Mouse (Mus musculus): ENCODE data around the gene Olfr1029. TPM values are rescaled to one million over a fixed set of nuclear protein-coding genes. Genes with fewer than 3 reads are reported as not detected.
"Not testable (repeated sequence)": the region's sequence is repeated elsewhere in the genome, so short reads cannot be mapped to it uniquely, and the experiment has no call there.

Olfr1029 gene
- not detected for total RNA-seq (2021)

DNA sequence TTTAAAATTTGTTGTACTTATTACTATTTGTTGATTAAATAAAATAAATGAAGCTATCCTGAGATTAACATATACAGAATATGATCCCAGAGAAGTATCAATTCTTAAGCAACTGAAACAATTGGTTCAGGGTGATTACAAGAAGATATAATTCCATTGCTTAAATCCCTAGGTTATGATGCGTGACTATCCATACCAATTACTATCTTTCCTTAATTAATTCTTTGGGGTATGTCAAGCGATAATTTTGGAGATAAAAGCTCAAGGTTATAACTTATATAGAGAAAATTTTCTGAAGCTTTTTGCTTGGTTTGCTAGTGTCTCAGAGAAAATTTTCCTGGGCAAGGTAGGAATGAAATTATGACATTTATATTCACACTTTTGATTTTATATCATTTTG is at the start of gene Olfr1029:
Gene Olfr1029, plus strand, starts transcription at position 301 of the 400 bp plus-strand sequence.
- DNase-seq (ENCODE audit: low spot score in 2 of 2), result no peak
- intact Hi-C loops (cut with DNase I), result no loop called here

DNA sequence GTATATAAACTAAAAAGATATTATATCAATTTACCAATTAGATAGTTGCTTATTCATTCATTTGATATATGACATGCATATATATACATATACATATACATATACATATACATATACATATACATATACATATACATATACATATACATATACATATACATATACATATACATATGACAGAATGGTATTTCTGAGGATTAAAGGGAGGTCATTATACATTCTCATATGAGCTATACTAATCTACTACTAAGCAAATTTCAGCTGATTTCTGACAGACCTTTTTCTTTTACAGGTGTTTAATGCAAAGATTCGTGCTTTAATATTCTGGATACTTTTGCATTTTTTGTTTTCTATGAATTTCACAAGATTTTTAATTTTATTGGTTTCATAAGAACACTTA is 23.6 kb upstream of the Olfr1029 start, which contains the start of gene Olfr1028:
Gene Olfr1028, plus strand, starts transcription at position 301 of the 400 bp plus-strand sequence.
- intact Hi-C loops (cut with DNase I), result no loop called here
- no peak for DNase-seq (ENCODE audit: low spot score in 2 of 2)

DNA sequence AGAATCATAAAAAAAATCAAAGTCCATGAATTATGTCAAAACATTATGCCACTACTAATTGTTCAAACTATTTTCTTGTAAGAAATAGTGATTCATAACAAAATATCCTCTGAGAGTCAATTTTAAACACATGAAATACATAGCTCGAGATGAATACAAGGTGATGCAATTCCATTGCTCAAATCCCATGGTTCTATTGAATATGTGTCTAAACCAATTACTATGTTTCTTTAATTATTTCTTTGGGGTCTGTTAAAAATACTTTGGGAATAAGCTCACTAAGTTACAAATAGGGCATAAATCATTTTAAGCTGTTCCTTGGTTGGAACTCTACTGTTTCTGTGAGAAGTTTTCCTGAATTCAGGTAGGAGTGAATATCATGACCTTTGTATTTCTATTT is 5.3 kb downstream of the Olfr1029 start, which contains the start of gene Olfr1030:
Gene Olfr1030, plus strand, starts transcription at position 301 of the 400 bp plus-strand sequence.
- intact Hi-C loops (cut with DNase I), result no loop called here
- no peak for DNase-seq (ENCODE audit: low spot score in 2 of 2)

DNA sequence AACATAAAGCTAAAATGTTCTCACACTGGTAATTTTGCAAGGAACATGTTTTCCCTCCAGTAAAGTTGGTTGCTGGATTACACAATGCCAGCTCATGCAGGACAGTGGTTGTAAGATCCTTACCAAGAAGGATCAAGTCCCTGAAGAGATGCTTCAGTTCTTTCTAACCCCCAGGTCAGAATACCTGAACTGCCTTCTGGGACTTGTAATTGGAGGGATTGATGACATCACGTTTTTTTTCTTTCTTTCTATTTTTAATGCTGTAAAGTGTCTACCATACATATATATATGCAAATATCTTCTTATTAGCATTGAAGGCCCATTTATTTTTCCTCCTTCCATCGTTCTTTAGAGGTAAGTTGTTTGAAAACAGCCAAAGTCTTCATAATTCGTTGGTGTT is 16.3 kb downstream of the Olfr1029 start, which contains the start of gene Olfr1031:
Gene Olfr1031, plus strand, starts transcription at position 301 of the 400 bp plus-strand sequence.
- DNase-seq (ENCODE audit: low spot score in 2 of 2), result no peak
- intact Hi-C loops (cut with DNase I), result no loop called here

DNA sequence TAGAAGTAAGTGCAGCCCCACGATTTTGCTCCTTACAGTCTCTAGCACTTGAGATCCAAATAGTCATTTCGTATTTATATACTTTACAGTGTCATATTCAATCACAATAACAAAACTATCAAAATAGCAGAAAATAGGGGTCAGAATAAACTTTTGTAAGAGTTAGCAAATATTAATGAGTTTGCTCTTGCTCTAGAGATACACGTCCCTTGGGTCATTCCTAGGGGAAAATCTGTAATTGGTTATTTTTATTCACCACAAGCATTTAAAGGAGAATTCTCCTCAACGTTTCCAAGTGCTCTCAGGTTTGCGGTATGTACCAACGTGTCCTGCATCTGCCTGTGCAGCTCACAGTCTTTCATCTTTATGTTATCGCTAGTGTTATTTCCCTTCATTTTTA is 31.5 kb downstream of the Olfr1029 start, which contains the start of gene Olfr1032:
Gene Olfr1032, plus strand, starts transcription at position 301 of the 400 bp plus-strand sequence.
- intact Hi-C loops (cut with DNase I), result no loop called here
- no peak for DNase-seq (ENCODE audit: low spot score in 2 of 2)

DNA sequence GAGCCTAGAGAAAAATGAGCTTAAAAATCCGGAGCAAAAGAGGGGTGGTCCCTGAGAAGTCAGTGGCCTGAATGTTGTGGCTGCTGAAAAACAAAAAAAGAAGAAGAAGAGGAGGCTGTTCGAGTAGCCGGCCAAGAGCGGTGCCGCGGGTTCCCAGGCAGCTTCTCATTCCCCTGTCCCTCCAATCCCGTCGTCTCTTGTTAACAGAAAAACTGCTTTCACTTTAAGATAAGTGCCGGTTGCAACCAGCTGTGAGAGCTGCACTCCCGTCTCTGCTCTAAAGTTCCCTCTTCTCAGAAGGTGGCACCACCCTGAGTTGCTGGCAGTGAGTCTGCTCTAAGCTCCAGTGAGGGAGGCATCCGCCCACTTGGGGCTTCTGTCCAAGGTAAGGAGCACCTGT is 46.7 kb downstream of the Olfr1029 start, which contains the start of gene Olfr1033:
Gene Olfr1033, plus strand, starts transcription at position 228 of the 400 bp plus-strand sequence.
- intact Hi-C loops (cut with DNase I), result not testable (repeated sequence)
- peak in 1 of 2 experiments; percentile 1 for DNase-seq (ENCODE audit: low spot score in 2 of 2)

DNA sequence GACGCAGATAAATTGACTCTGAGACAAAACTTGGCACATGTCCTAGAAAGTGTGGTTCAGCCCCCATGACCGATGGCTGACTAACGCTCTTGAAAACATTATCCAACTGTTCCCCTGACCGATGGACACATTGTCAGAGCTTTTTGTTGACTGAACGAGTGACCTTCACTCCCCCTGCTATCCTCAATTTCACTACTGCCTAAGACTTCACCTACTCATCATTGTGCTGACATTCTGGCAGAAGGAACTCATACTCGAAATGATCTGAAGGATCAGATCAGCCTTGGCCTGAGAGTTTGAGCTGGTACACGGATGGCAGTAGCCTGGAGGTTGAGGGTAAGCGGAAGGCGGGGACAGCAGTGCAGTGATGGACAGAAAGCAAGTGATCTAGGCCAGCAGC is 47.8 kb downstream of the Olfr1029 start:
- DNase-seq (ENCODE audit: low spot score in 2 of 2); intact Hi-C loops (cut with DNase I): not testable (repeated sequence)

Other genes starting within 250 kb of the Olfr1029 start
- not detected for gene Olfr1012, start 211.1 kb upstream of the Olfr1029 start, total RNA-seq (2021)
- not detected for gene Olfr1013, start 206.8 kb upstream of the Olfr1029 start, total RNA-seq (2021)
- not detected for gene Olfr1014, start 201.2 kb upstream of the Olfr1029 start, total RNA-seq (2021)
- gene Olfr1015, start 191.9 kb upstream of the Olfr1029 start, total RNA-seq (2021), result not detected
- gene Olfr1016, start 171.4 kb upstream of the Olfr1029 start, total RNA-seq (2021), result not detected
- not detected for gene Olfr1018, start 155.4 kb upstream of the Olfr1029 start, total RNA-seq (2021)
- not detected for gene Olfr1019, start 128.4 kb upstream of the Olfr1029 start, total RNA-seq (2021)
- gene Olfr1020, start 126.9 kb upstream of the Olfr1029 start, total RNA-seq (2021), result not detected
- gene Olfr1022, start 105.3 kb upstream of the Olfr1029 start, total RNA-seq (2021), result not detected
- gene Olfr1023, start 88.3 kb upstream of the Olfr1029 start, total RNA-seq (2021), result not detected
- not detected for gene Olfr1024, start 68.8 kb upstream of the Olfr1029 start, total RNA-seq (2021)
- not detected for gene Olfr1025-ps1, start 58.7 kb upstream of the Olfr1029 start, total RNA-seq (2021)
- gene Olfr1026, start 52.3 kb upstream of the Olfr1029 start, total RNA-seq (2021), result not detected
- not detected for gene Olfr1028, start 23.5 kb upstream of the Olfr1029 start, total RNA-seq (2021)
- not detected for gene Olfr1030, start 5.4 kb downstream of the Olfr1029 start, total RNA-seq (2021)
- not detected for gene Olfr1031, start 16.4 kb downstream of the Olfr1029 start, total RNA-seq (2021)
- gene Olfr1032, start 31.6 kb downstream of the Olfr1029 start, total RNA-seq (2021), result not detected
- gene Olfr1033, start 46.7 kb downstream of the Olfr1029 start, total RNA-seq (2021), result not detected
- not detected for gene Olfr1034, start 72.0 kb downstream of the Olfr1029 start, total RNA-seq (2021)
- not detected for gene Olfr1036, start 100.1 kb downstream of the Olfr1029 start, total RNA-seq (2021)
- not detected for gene Olfr1037, start 113.5 kb downstream of the Olfr1029 start, total RNA-seq (2021)
- gene Olfr1039, start 162.0 kb downstream of the Olfr1029 start, total RNA-seq (2021), result not detected
- not detected for gene Olfr1040, start 172.8 kb downstream of the Olfr1029 start, total RNA-seq (2021)
- gene Olfr1042, start 187.9 kb downstream of the Olfr1029 start, total RNA-seq (2021), result not detected
- not detected for gene Olfr1043, start 193.6 kb downstream of the Olfr1029 start, total RNA-seq (2021)
- gene Olfr1044, start 203.9 kb downstream of the Olfr1029 start, total RNA-seq (2021), result not detected
- not detected for gene Olfr52, start 211.8 kb downstream of the Olfr1029 start, total RNA-seq (2021)
- not detected for gene Olfr1045, start 229.1 kb downstream of the Olfr1029 start, total RNA-seq (2021)
- gene Olfr1046, start 245.4 kb downstream of the Olfr1029 start, total RNA-seq (2021), result not detected